Mouse (Mus musculus): ENCODE results near the gene Elfn1. TPM values are rescaled to one million over a fixed set of nuclear protein-coding genes. Genes with fewer than 3 reads are reported as not detected.

Elfn1 gene
- total RNA-seq, 2 experiments from 2014 or later = 0.65 to 0.81 TPM

- DNase-seq = no peak
These were observed 68.8 kb downstream of the Elfn1 start for GRCm38 (mm10) chr5:139976584-139976983.

GRCm38 (mm10) chr5:139977476-139977875 lies 69.7 kb downstream of the Elfn1 start:
- DNase-seq = no peak

- DNase-seq = peak; percentile 39
These were observed 71.0 kb downstream of the Elfn1 start for GRCm38 (mm10) chr5:139978525-139979276.

GRCm38 (mm10) chr5:139979371-139979770 lies 71.6 kb downstream of the Elfn1 start:
- no peak for DNase-seq

GRCm38 (mm10) chr5:139981976-139982375 lies 74.2 kb downstream of the Elfn1 start:
- DNase-seq = no peak

- DNase-seq = no peak
These were observed 77.5 kb downstream of the Elfn1 start for GRCm38 (mm10) chr5:139985073-139985746.

GRCm38 (mm10) chr5:139991531-139991930 lies 83.8 kb downstream of the Elfn1 start:
- DNase-seq = no peak

GRCm38 (mm10) chr5:139998321-139998720 lies 90.6 kb downstream of the Elfn1 start:
- DNase-seq = peak; percentile 31

- DNase-seq = no peak
These were observed 91.2 kb downstream of the Elfn1 start for GRCm38 (mm10) chr5:139998916-139999315.

GRCm38 (mm10) chr5:140002541-140002940 lies 94.8 kb downstream of the Elfn1 start:
- DNase-seq = no peak

- DNase-seq = no peak
These were observed 99.1 kb downstream of the Elfn1 start for GRCm38 (mm10) chr5:140006861-140007260.

GRCm38 (mm10) chr5:140007656-140008522 lies 100.1 kb downstream of the Elfn1 start:
- no peak for DNase-seq

- no peak for DNase-seq
These were observed 100.7 kb downstream of the Elfn1 start for GRCm38 (mm10) chr5:140008523-140008806.

- DNase-seq = no peak
These were observed 101.4 kb downstream of the Elfn1 start for GRCm38 (mm10) chr5:140009083-140009655.

- no peak for DNase-seq
These were observed 102.7 kb downstream of the Elfn1 start for GRCm38 (mm10) chr5:140010405-140010804.

GRCm38 (mm10) chr5:140012286-140012967 lies 104.7 kb downstream of the Elfn1 start:
- DNase-seq = no peak

GRCm38 (mm10) chr5:140013652-140014051 lies 105.9 kb downstream of the Elfn1 start:
- no peak for DNase-seq

- no peak for DNase-seq
These were observed 109.2 kb downstream of the Elfn1 start for GRCm38 (mm10) chr5:140016896-140017295.

- DNase-seq = no peak
These were observed 111.0 kb downstream of the Elfn1 start for GRCm38 (mm10) chr5:140018780-140019179.

GRCm38 (mm10) chr5:140019616-140020015 lies 111.9 kb downstream of the Elfn1 start:
- DNase-seq = no peak

- DNase-seq = no peak
These were observed 114.0 kb downstream of the Elfn1 start for GRCm38 (mm10) chr5:140021755-140022154.

- no peak for DNase-seq
These were observed 115.1 kb downstream of the Elfn1 start for GRCm38 (mm10) chr5:140022861-140023260.
